Mouse (Mus musculus) midbrain, embryonic 11.5 days (tissue): ENCODE data around the gene Toporsl. TPM values are rescaled to one million over a fixed set of nuclear protein-coding genes. Genes with fewer than 3 reads are reported as not detected.

Experiments
- ATAC-seq: fragments of 200-750 bp; cut with Nextera tagmentation; 2 replicates; pipeline ENCODE4 v1.8.0; 2017; ENCODE audit warnings: moderate TSS enrichment, moderate library complexity; ENCODE audit not compliant: low FRiP score
- DNase-seq: peaks from one replicate; pipeline ENCODE4 v3.0.0; 2015; ENCODE audit warnings: low spot score; ENCODE audit errors: missing footprints
- H3K27ac ChIP-seq: fragments of 300-500 bp; sonication (generic); 2 replicates; pipeline ENCODE4 v1.5.1; 2014; ENCODE audit warnings: low read depth, low read length
- H3K27me3 ChIP-seq: fragments of 300-500 bp; sonication (generic); 2 replicates; pipeline ENCODE4 v1.6.1; 2014; ENCODE audit warnings: mild to moderate bottlenecking, low read length, moderate library complexity, mixed read lengths; ENCODE audit not compliant: control insufficient read depth, insufficient read depth
- H3K36me3 ChIP-seq: fragments of 300-500 bp; sonication (generic); 2 replicates; pipeline ENCODE4 v1.6.1; 2014; ENCODE audit warnings: mild to moderate bottlenecking, low read length, moderate library complexity, mixed read lengths; ENCODE audit not compliant: control insufficient read depth, insufficient read depth
- H3K4me1 ChIP-seq: fragments of 300-500 bp; sonication (generic); 2 replicates; pipeline ENCODE4 v1.6.1; 2014; ENCODE audit warnings: low read length; ENCODE audit not compliant: control insufficient read depth, insufficient read depth
- H3K4me2 ChIP-seq: fragments of 300-500 bp; sonication (generic); 2 replicates; pipeline ENCODE4 v1.6.1; 2014; ENCODE audit warnings: mild to moderate bottlenecking, moderate library complexity
- H3K4me3 ChIP-seq: fragments of 300-500 bp; sonication (generic); 2 replicates; pipeline ENCODE4 v1.5.1; 2014; ENCODE audit warnings: low read depth, low read length
- H3K9ac ChIP-seq: fragments of 300-500 bp; sonication (generic); 2 replicates; pipeline ENCODE4 v1.6.1; 2014; ENCODE audit warnings: low read length
- H3K9me3 ChIP-seq: fragments of 300-500 bp; sonication (generic); 2 replicates; pipeline ENCODE4 v1.6.1; 2016; ENCODE audit warnings: low read length; ENCODE audit not compliant: control insufficient read depth
- WGBS: fragments of 180-500 bp; shearing (Covaris S2); extraction: QIAGEN DNeasy Blood & Tissue Kit; methylation state at CpG from one replicate; pipeline ENCODE4 v1.1.7; 2014; 5-methylcytosine and 5-hydroxymethylcytosine counted together
- polyA plus RNA-seq: library from polyadenylated mRNA; unstranded; fragments of >200 nt; fragmentation: Nextera tagmentation; extraction: Ambion mirVana; gene quantifications from 2 replicates; pipeline ENCODE4 v1.2.1, GENCODE M21; 2014

The Toporsl gene
- polyA plus RNA-seq, 1 experiment from 2014 or later = not detected

DNA sequence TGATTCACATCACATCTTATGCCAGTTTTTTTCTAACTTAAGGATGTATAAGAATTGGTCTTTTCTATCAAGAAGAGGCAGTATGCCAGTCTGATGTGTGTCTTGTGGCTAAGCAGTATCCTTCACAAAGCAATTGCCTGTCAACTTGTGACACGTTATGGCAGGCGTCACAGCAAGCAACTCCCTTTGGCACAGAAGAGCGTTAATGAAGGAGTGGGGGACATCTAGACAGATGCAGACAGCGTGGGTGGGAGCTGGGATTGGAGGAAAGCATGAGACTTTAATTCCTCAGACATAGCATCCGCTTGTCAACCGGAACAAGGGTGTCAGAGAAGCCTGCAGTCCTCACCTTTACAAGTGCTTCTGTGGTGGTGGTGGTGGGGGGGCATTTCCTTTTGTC is 38.9 kb downstream of the Toporsl start:
- no peak overlapping the region for H3K9ac ChIP-seq
- no peak overlapping the region for H3K4me2 ChIP-seq
- no peaks in the 10 kb centered on the region for H3K27me3 ChIP-seq
- H3K4me1 ChIP-seq = no peaks in the 10 kb centered on the region
- H3K36me3 ChIP-seq = no peaks in the 10 kb centered on the region
- no peaks in the 10 kb centered on the region for H3K9me3 ChIP-seq
- no peak overlapping the region for H3K4me3 ChIP-seq
- DNase-seq = no peak
- ATAC-seq = no peak
- 78% methylated on average over 6 of the region's 6 CpGs for WGBS
- no peak overlapping the region for H3K27ac ChIP-seq

DNA sequence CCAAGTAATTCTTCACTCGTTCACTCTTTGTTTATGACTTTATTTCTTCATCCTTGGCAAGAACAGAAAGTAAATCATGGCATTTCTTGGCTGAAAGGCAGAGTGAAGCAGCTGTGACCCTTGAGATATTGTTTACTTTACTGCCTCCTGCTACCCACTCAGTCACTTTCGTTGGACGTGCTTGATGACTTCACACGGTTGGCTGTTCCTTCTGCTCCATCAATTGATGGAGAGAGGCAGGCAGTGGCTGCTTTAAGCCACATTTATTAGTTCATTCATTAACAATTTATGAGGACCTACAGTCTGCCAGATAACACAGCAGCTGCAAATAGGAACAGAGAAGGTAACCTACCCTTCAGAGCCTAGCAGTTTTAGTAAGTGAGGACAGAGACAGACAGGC is 51.7 kb downstream of the Toporsl start:
- no peak for DNase-seq
- WGBS = 76% methylated on average over 4 of the region's 4 CpGs
- Histone ChIP-seq H3K9me3 (no peaks in the 10 kb centered on the region), H3K9ac (no peak overlapping the region), H3K4me2 (no peak overlapping the region), H3K36me3 (no peaks in the 10 kb centered on the region), H3K4me3 (no peak overlapping the region), H3K4me1 (no peaks in the 10 kb centered on the region), H3K27me3 (no peaks in the 10 kb centered on the region), H3K27ac (no peak overlapping the region)
- ATAC-seq = no peak

- Histone ChIP-seq H3K27ac (no peak overlapping the region), H3K9me3 (no peaks in the 10 kb centered on the region), H3K4me1 (peaks cover 2% of the 10 kb centered on the region; the same call in 1 of the 2 replicates), H3K27me3 (no peaks in the 10 kb centered on the region), H3K9ac (no peak overlapping the region), H3K36me3 (no peaks in the 10 kb centered on the region), H3K4me3 (no peak overlapping the region), H3K4me2 (no peak overlapping the region)
- ATAC-seq = 0 out of 2 replicates have a peak, but pooled peaks have one; percentile 28
- DNase-seq = no peak
These were observed 63.6 kb downstream of the Toporsl start for GRCm38 (mm10) chr4:52659701-52660100.

DNA sequence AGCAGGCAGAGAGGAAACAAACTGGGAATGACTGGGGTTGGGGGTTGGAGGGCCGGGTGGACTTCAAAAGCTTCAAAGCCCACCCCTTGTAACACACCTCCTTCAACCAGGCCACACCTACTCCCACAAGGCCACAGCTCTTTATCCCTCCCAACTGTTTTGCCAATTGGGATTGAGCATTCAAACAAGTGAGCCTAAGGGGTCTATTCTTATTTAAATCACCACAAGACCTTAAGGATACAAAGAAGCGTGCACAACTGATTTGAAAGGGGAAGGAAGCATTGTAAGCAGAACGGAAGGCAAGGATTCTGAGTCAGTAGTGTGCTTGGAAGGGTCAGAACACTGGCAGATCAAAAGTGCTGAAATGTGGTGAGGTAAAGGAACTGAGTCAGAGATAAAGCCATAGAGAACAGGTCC is 64.6 kb downstream of the Toporsl start:
- no peak overlapping the region for H3K27ac ChIP-seq
- no peak overlapping the region for H3K9ac ChIP-seq
- no peaks in the 10 kb centered on the region for H3K9me3 ChIP-seq
- H3K4me1 ChIP-seq = peaks cover 2% of the 10 kb centered on the region; the same call in 1 of the 2 replicates
- peak overlapping the region; percentile 3; the same call in 1 of the 2 replicates for H3K4me2 ChIP-seq
- no peaks in the 10 kb centered on the region for H3K27me3 ChIP-seq
- no peaks in the 10 kb centered on the region for H3K36me3 ChIP-seq
- ATAC-seq (peak; percentile 94), DNase-seq (peak; percentile 89)
- 13% methylated on average over 3 of the region's 3 CpGs for WGBS
- H3K4me3 ChIP-seq = no peak overlapping the region

DNA sequence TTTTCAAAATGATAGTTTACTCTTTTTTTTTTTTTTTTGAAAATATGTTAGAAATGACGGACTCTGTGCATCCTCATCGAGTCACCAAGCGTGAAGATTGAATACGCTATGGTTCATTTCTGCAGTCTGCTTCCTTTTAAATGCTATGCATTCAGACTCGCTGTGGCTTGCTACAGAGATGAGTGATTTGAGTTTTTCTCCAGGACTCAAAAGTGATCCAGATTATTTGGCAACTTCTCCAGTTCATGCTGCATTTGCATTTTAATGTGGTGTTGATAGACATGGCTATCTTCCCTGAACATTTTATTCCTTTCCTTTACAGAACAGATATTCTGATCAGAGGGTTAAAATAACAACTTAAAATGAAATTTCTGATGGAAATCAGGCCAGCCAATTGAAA is 65.2 kb downstream of the Toporsl start:
- WGBS = 77% methylated on average over 5 of the region's 5 CpGs

More for the DNA sequence above, 65.2 kb downstream of the Toporsl start:
- H3K9ac ChIP-seq = no peak overlapping the region
- no peak for DNase-seq
- H3K27me3 ChIP-seq = no peaks in the 10 kb centered on the region
- no peak overlapping the region for H3K4me3 ChIP-seq
- no peak overlapping the region for H3K27ac ChIP-seq
- H3K36me3 ChIP-seq = no peaks in the 10 kb centered on the region
- 0 out of 2 replicates have a peak overlapping the region, but pooled peaks have one; percentile 3 for H3K4me2 ChIP-seq
- H3K4me1 ChIP-seq = peaks cover 2% of the 10 kb centered on the region; the same call in 1 of the 2 replicates
- no peak for ATAC-seq
- H3K9me3 ChIP-seq = no peaks in the 10 kb centered on the region

Other genes starting within 250 kb of the Toporsl start
- 226 and 241 TPM in 2 replicates for gene Smc2, start 157.0 kb upstream of the Toporsl start, polyA plus RNA-seq
- gene Vma21-ps, start 99.0 kb upstream of the Toporsl start, polyA plus RNA-seq = not detected in 2 replicates
- gene Olfr275, start 218.3 kb downstream of the Toporsl start, polyA plus RNA-seq = not detected in 2 replicates